Mouse (Mus musculus) lung, postnatal 4 days (tissue): ENCODE data around the gene Agpat1.

ENCODE experiments used
- DNase-seq, 2 experiments: peaks; one replicate each; pipeline ENCODE4 v3.0.0; 2021

Gene Agpat1

GRCm38 (mm10) chr17:34606186-34607039 lies 2.4 kb downstream of the Agpat1 start:
- peak in 1 of 2 experiments; percentile 54 for DNase-seq

- no peak for DNase-seq
Measured at GRCm38 (mm10) chr17:34607997-34608396, 3.9 kb downstream of the Agpat1 start.

- no peak for DNase-seq
Measured at GRCm38 (mm10) chr17:34611050-34611449, 7.0 kb downstream of the Agpat1 start.

- DNase-seq = no peak
Measured at GRCm38 (mm10) chr17:34613054-34613645, 9.1 kb downstream of the Agpat1 start.

GRCm38 (mm10) chr17:34613830-34614229 lies 9.8 kb downstream of the Agpat1 start:
- peak in 1 of 2 experiments; percentile 21 for DNase-seq

- no peak for DNase-seq
Measured at GRCm38 (mm10) chr17:34615871-34616270, 11.8 kb downstream of the Agpat1 start, which contains the start of gene Egfl8. Gene Egfl8 (minus strand): TSS chr17:34615971.

GRCm38 (mm10) chr17:34618999-34619398 lies 14.9 kb downstream of the Agpat1 start:
- peak; percentile 63 to 84 for DNase-seq

- DNase-seq = no peak
Measured at GRCm38 (mm10) chr17:34621006-34621405, 16.9 kb downstream of the Agpat1 start.

- no peak for DNase-seq
Measured at GRCm38 (mm10) chr17:34623161-34623560, 19.1 kb downstream of the Agpat1 start.

- DNase-seq = no peak
Measured at GRCm38 (mm10) chr17:34624981-34625380, 20.9 kb downstream of the Agpat1 start.

- no peak for DNase-seq
Measured at GRCm38 (mm10) chr17:34626062-34626772, 22.2 kb downstream of the Agpat1 start.

GRCm38 (mm10) chr17:34626773-34627092 lies 22.7 kb downstream of the Agpat1 start:
- peak; percentile 43 to 55 for DNase-seq

- peak; percentile 89 to 93 for DNase-seq
Measured at GRCm38 (mm10) chr17:34627093-34627942, 23.3 kb downstream of the Agpat1 start.

- no peak for DNase-seq
Measured at GRCm38 (mm10) chr17:34627943-34628643, 24.0 kb downstream of the Agpat1 start, which contains the start of gene Ppt2. Gene Ppt2 (minus strand): TSS chr17:34628510.

- DNase-seq = no peak
Measured at GRCm38 (mm10) chr17:34628644-34628967, 24.5 kb downstream of the Agpat1 start.

GRCm38 (mm10) chr17:34629221-34629751 lies 25.2 kb downstream of the Agpat1 start, which contains the start of gene Prrt1:
Gene Prrt1 (plus strand): TSS chr17:34629533.
- DNase-seq = no peak

GRCm38 (mm10) chr17:34629796-34630603 lies 25.9 kb downstream of the Agpat1 start:
- DNase-seq = no peak

- DNase-seq = peak in 1 of 2 experiments; percentile 32
Measured at GRCm38 (mm10) chr17:34630761-34631301, 26.8 kb downstream of the Agpat1 start.

GRCm38 (mm10) chr17:34631647-34632046 lies 27.6 kb downstream of the Agpat1 start:
- DNase-seq = peak in 1 of 2 experiments; percentile 30

- DNase-seq = peak; percentile 87
Measured at GRCm38 (mm10) chr17:34632261-34632691, 28.2 kb downstream of the Agpat1 start.
